Mouse (Mus musculus) MEL (cell line): Measurements from ENCODE around the gene Upp1.

Experiments used
- BHLHE40 ChIP-seq: IDR thresholded peaks from 2 replicates; pipeline ENCODE4 v1.6.1; 2012; ENCODE audit warnings: low read depth, mild to moderate bottlenecking, inconsistent platforms, low read length, improper control_type of control experiment, borderline replicate concordance
- E2F4 ChIP-seq: IDR thresholded peaks from 2 replicates; pipeline ENCODE4 v1.6.1; 2011; ENCODE audit warnings: low read depth, low read length, improper control_type of control experiment, borderline replicate concordance
- GATA1 ChIP-seq: IDR thresholded peaks from 2 replicates; pipeline ENCODE4 v1.6.1; 2011; ENCODE audit warnings: low read depth, low read length, improper control_type of control experiment
- SIN3A ChIP-seq: IDR thresholded peaks from 2 replicates; pipeline ENCODE4 v1.6.1; 2012; ENCODE audit warnings: low read length, improper control_type of control experiment, inconsistent platforms
- USF2 ChIP-seq, 2 experiments: IDR thresholded peaks; 2 replicates each; pipeline ENCODE4 v1.6.1; 2011 to 2012; ENCODE audit warnings: improper control_type of control experiment in 2 of 2, low read length in 2 of 2, borderline replicate concordance in 1 of 2, inconsistent platforms in 1 of 2, low read depth in 1 of 2, mild to moderate bottlenecking in 1 of 2; ENCODE audit not compliant: insufficient read depth in 1 of 2
- ZMIZ1 ChIP-seq: IDR thresholded peaks from 2 replicates; pipeline ENCODE4 v1.6.1; 2012; ENCODE audit warnings: low read depth, mild to moderate bottlenecking, inconsistent platforms, low read length, improper control_type of control experiment, moderate library complexity

DNA sequence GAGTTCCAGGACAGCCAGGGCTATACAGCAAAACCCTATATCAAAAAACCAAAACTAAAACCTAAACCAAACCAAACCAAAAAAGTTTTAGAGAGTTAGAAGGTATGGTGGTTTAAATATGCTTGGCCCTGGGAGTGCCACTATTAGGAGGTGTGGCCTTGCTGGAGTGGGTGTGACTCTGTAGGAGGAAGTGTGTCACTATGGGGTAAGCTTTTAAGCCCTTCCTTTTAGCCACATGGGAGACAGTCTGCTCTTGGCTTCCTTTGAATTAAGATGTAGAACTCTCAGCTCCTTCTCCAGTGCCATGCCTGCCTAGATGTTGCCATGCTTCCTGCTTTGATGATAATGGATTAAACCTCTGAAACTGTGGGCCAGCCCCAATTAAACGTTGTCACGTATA lies 27.2 kb downstream of the Upp1 start:
- no peak for TF ChIP-seq GATA1
- no peak for TF ChIP-seq USF2 (IDR thresholded peaks at IDR 0.05; ENCODE audit: borderline replicate concordance in 1 of 2, insufficient read depth in 1 of 2, low read depth in 1 of 2, low read length in 2 of 2)
- TF ChIP-seq SIN3A, result no peak
- no peak for TF ChIP-seq ZMIZ1
- no peak for TF ChIP-seq E2F4
- no peak for TF ChIP-seq BHLHE40
